Mouse (Mus musculus): ENCODE results near the gene Dop1b. TPM values are rescaled to one million over a fixed set of nuclear protein-coding genes. Genes with fewer than 3 reads are reported as not detected.
"Not testable (repeated sequence)": the region's sequence is repeated elsewhere in the genome, so short reads cannot be mapped to it uniquely, and the experiment has no call there.

The Dop1b gene
- 12.2 and 15.8 TPM in 2 replicates for polyA plus RNA-seq (2015; fragmentation: Nextera tagmentation; extraction: Ambion mirVana)

DNA sequence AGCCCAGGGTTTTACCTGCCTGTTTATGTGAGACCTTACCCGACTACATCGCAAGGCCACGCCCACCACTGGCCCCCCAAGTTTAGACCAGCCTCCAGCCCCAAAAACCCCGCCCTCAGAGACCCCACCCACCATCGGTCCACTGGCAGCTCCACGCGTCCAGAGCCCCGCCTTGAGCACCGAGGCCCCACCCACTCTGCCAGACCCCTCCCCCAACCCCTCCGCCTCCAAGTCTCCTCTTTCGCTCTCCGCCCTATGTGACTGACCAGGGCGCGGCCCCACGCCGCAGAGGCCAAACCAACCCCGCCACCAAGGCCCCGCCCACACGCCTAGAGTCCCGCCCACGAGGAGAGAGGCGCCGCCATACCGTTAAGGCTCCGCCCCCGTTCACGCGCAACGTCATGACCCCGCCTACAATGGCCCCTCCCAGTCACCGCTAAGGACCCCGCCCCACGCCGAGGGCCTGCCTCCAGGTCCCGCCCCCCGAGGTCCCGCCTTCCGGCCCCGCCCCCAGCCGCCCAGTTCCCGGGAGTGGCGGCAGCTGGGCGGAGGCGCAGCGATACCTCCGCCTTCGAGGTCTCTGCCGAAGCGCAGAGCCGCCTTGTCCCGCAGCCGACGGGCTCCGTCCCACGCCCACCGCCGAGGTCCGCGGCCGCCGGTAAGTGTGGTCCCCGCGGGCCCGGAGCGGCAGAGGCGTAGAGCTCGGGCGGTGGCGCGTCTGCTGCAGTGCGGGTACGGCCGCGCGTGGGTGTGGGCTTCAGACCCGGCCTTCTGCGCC lies at the start of gene Dop1b:
Dop1b (plus strand) TSS at position 494 of the 778 bp plus-strand sequence.
- Histone ChIP-seq H3K27ac (replicated peaks) (peak within 1 kb of the TSS; percentile 94), H3K9ac (peak within 1 kb of the TSS; percentile 97), H3K36me3 (replicated peaks) (0 out of 2 replicates have a peak, but pooled peaks cover 2% of the 10 kb centered on the region), H3K27me3 (no peaks in the 10 kb centered on the region), H3K4me1 (replicated peaks) (peaks cover 50% of the 10 kb centered on the region), H3K4me2 (peak within 1 kb of the TSS; percentile 100), H3K9me3 (replicated peaks) (no peaks in the 10 kb centered on the region), H3K4me3 (replicated peaks) (peak within 1 kb of the TSS; percentile 92)
- peak; percentile 85 for ATAC-seq (ENCODE audit: insufficient read depth)
- under 1% methylated on average over 77 of the region's 77 CpGs for WGBS (ENCODE audit: insufficient replicate concordance)

DNA sequence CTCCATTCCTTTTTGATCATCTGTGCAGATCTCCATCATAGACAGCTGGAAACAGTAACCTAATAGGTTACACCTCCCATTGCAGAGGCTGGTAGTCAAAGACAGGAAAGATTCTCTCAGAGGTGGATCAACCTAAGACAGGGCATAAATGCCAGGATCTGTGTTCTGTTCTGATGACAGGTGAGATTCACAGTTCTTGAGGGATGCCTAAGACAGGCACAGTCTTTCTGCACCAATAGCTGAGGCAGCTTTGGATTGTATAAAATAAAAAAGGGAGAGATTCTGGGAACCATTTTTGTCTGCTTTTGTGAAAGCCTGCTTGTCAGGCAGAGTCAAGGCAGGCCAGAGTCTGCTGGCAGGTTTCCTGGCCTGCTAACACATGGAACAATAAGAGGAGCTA lies 43.7 kb upstream of the Dop1b start:
- H3K9me3 ChIP-seq (replicated peaks), result 0 out of 2 replicates have a peak, but pooled peaks cover 5% of the 10 kb centered on the region
- no peak overlapping the region for H3K27ac ChIP-seq (replicated peaks)
- no peak overlapping the region for H3K9ac ChIP-seq
- no peak overlapping the region for H3K4me2 ChIP-seq
- H3K36me3 ChIP-seq (replicated peaks), result no peaks in the 10 kb centered on the region
- no peak overlapping the region for H3K4me3 ChIP-seq (replicated peaks)
- no peak for ATAC-seq (ENCODE audit: insufficient read depth)
- no peaks in the 10 kb centered on the region for H3K4me1 ChIP-seq (replicated peaks)
- peaks cover 4% of the 10 kb centered on the region; the same call in 1 of the 2 replicates for H3K27me3 ChIP-seq

DNA sequence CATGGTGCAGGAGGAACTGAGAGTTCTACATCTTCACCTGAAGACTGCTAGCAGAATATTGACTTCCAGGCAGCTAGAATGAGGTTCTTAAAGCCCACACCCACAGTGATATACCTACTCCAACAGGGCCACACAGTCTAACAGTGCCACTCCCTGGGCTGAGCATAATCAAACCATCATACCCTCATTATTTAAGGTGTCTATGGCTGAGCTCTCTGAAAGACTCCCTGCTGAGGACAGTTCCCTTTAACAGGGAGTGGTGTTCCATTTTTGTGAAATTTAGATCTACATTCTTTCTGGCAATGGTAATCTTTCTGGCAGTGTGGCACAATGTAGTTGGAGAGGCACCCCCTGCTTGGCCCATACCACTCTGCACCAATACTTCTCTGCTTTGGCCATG lies 42.2 kb upstream of the Dop1b start:
- Histone ChIP-seq H3K9ac (no peak overlapping the region), H3K4me3 (replicated peaks) (no peak overlapping the region), H3K9me3 (replicated peaks) (0 out of 2 replicates have a peak, but pooled peaks cover 5% of the 10 kb centered on the region), H3K27me3 (no peaks in the 10 kb centered on the region), H3K36me3 (replicated peaks) (no peaks in the 10 kb centered on the region), H3K4me1 (replicated peaks) (no peaks in the 10 kb centered on the region), H3K4me2 (no peak overlapping the region), H3K27ac (replicated peaks) (no peak overlapping the region)
- no peak for ATAC-seq (ENCODE audit: insufficient read depth)

DNA sequence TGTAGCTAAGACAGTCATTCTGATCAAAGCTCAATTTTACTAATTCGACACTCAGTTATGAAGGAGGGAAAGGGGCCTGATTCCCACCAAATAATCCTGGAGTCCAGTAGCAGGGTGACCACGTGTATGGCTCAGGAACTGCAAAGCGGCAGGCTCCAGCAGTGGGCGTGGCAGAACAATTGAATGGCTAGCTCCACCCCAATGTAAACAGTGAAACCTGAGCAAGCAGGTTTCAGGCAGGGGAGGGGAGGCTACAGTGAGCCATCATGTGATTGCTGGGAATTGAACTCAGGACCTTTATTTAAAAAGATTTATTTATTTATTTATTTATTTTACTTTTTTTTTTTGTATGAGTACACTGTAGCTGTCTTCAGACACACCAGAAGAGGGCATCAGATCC lies 41.2 kb upstream of the Dop1b start:
- not testable (repeated sequence) for H3K36me3 ChIP-seq (replicated peaks); H3K9me3 ChIP-seq (replicated peaks); H3K9ac ChIP-seq; H3K4me1 ChIP-seq (replicated peaks); H3K4me3 ChIP-seq (replicated peaks); H3K27me3 ChIP-seq; ATAC-seq (ENCODE audit: insufficient read depth); H3K4me2 ChIP-seq; H3K27ac ChIP-seq (replicated peaks)
- WGBS (ENCODE audit: insufficient replicate concordance), result 37% methylated on average over 4 of the region's 4 CpGs

DNA sequence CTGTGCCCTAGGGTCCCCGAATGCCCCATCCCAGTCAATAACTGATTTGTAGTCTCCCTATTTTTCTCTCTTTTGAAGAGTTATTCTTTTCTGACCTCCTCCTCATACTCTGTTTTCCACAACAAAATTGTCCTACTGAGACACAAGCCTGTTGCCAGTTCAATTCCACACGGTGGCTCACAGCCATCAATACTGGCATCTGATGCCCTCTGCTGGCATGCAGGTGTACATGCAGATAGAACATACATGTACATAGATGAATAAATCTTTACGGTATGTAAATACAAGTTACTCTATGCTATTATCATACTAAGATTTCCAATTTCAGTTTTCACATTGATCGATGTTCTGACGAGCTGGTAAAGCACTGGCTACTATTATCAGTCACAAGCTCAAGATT lies 40.6 kb upstream of the Dop1b start:
- 63% methylated on average over 5 of the region's 5 CpGs for WGBS (ENCODE audit: insufficient replicate concordance)
- no peak overlapping the region for H3K27ac ChIP-seq (replicated peaks)
- H3K4me3 ChIP-seq (replicated peaks), result no peak overlapping the region
- H3K27me3 ChIP-seq, result 0 out of 2 replicates have a peak, but pooled peaks cover 4% of the 10 kb centered on the region
- H3K9ac ChIP-seq, result no peak overlapping the region
- H3K36me3 ChIP-seq (replicated peaks), result no peaks in the 10 kb centered on the region
- no peak overlapping the region for H3K4me2 ChIP-seq
- H3K9me3 ChIP-seq (replicated peaks), result 0 out of 2 replicates have a peak, but pooled peaks cover 5% of the 10 kb centered on the region
- no peaks in the 10 kb centered on the region for H3K4me1 ChIP-seq (replicated peaks)
- no peak for ATAC-seq (ENCODE audit: insufficient read depth)

GRCm38 (mm10) chr16:93676376-93676775 lies 35.3 kb upstream of the Dop1b start:
- Histone ChIP-seq H3K4me3 (replicated peaks) (no peak overlapping the region), H3K27ac (replicated peaks) (no peak overlapping the region), H3K4me2 (no peak overlapping the region), H3K9me3 (replicated peaks) (no peaks in the 10 kb centered on the region), H3K4me1 (replicated peaks) (no peaks in the 10 kb centered on the region), H3K9ac (no peak overlapping the region), H3K27me3 (peaks cover 25% of the 10 kb centered on the region), H3K36me3 (replicated peaks) (no peaks in the 10 kb centered on the region)
- 60% methylated on average over 5 of the region's 5 CpGs for WGBS (ENCODE audit: insufficient replicate concordance)
- ATAC-seq (ENCODE audit: insufficient read depth), result no peak

- H3K4me3 ChIP-seq (replicated peaks), result no peak overlapping the region
- H3K4me2 ChIP-seq, result no peak overlapping the region
- no peaks in the 10 kb centered on the region for H3K9me3 ChIP-seq (replicated peaks)
- 60% methylated on average over 4 of the region's 4 CpGs for WGBS (ENCODE audit: insufficient replicate concordance)
- H3K9ac ChIP-seq, result no peak overlapping the region
- no peak for ATAC-seq (ENCODE audit: insufficient read depth)
- H3K4me1 ChIP-seq (replicated peaks), result peaks cover 4% of the 10 kb centered on the region
- H3K36me3 ChIP-seq (replicated peaks), result no peaks in the 10 kb centered on the region
- peaks cover 44% of the 10 kb centered on the region for H3K27me3 ChIP-seq
- no peak overlapping the region for H3K27ac ChIP-seq (replicated peaks)
Observed at GRCm38 (mm10) chr16:93678206-93678605, 33.5 kb upstream of the Dop1b start.

GRCm38 (mm10) chr16:93679165-93679564 lies 32.5 kb upstream of the Dop1b start:
- no peak overlapping the region for H3K4me2 ChIP-seq
- no peak overlapping the region for H3K4me3 ChIP-seq (replicated peaks)
- no peaks in the 10 kb centered on the region for H3K9me3 ChIP-seq (replicated peaks)
- H3K27me3 ChIP-seq, result peaks cover 53% of the 10 kb centered on the region
- H3K4me1 ChIP-seq (replicated peaks), result peaks cover 12% of the 10 kb centered on the region
- H3K9ac ChIP-seq, result no peak overlapping the region
- no peak for ATAC-seq (ENCODE audit: insufficient read depth)
- no peaks in the 10 kb centered on the region for H3K36me3 ChIP-seq (replicated peaks)
- no peak overlapping the region for H3K27ac ChIP-seq (replicated peaks)
- 50% methylated on average over 9 of the region's 9 CpGs for WGBS (ENCODE audit: insufficient replicate concordance)

DNA sequence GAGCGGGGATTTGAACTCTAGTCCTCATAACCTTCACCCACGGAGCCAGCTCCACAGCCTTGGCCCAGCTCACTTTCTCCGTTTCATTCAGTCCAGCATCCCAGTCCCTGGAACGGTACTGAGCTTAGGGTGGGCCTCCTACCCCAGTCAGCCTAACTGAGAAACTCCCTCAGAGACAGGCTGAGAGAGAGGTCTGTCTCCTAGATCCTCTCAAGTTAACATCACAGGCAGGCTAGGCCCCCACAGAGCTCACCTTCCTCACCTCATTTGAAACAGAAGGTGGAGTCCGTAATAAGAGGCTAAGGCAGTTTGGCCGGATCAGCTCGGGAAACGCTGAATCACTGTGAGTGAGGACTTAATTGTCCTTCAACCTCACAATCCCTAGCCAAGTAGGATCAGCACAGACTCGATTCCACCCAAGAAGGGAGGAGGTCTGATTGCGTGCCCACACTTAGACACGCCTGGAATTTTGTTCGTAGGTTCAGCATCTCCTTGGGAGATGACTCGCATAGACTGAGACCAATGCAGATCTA lies 29.5 kb upstream of the Dop1b start:
- WGBS (ENCODE audit: insufficient replicate concordance), result 17% methylated on average over 13 of the region's 13 CpGs
- no peaks in the 10 kb centered on the region for H3K36me3 ChIP-seq (replicated peaks)
- no peak overlapping the region for H3K9ac ChIP-seq
- peak overlapping the region; percentile 47; the same call in 1 of the 2 replicates for H3K4me3 ChIP-seq (replicated peaks)
- H3K4me2 ChIP-seq, result peak overlapping the region; percentile 73
- ATAC-seq (ENCODE audit: insufficient read depth), result no peak
- no peaks in the 10 kb centered on the region for H3K9me3 ChIP-seq (replicated peaks)
- H3K27me3 ChIP-seq, result peaks cover 68% of the 10 kb centered on the region
- H3K4me1 ChIP-seq (replicated peaks), result peaks cover 12% of the 10 kb centered on the region
- no peak overlapping the region for H3K27ac ChIP-seq (replicated peaks)

GRCm38 (mm10) chr16:93682689-93683507 lies 28.8 kb upstream of the Dop1b start, which contains the start of gene Cbr3:
Cbr3 (plus strand) TSS chr16:93683215.
- Histone ChIP-seq H3K27ac (replicated peaks) (no peak within 1 kb of the TSS), H3K9me3 (replicated peaks) (no peaks in the 10 kb centered on the region)

More at GRCm38 (mm10) chr16:93682689-93683507, 28.8 kb upstream of the Dop1b start, which contains the start of gene Cbr3:
- H3K27me3 ChIP-seq, result peaks cover 68% of the 10 kb centered on the region
- no peaks in the 10 kb centered on the region for H3K36me3 ChIP-seq (replicated peaks)
- H3K4me3 ChIP-seq (replicated peaks), result peak within 1 kb of the TSS; percentile 47
- H3K4me1 ChIP-seq (replicated peaks), result peaks cover 12% of the 10 kb centered on the region
- H3K9ac ChIP-seq, result no peak within 1 kb of the TSS
- H3K4me2 ChIP-seq, result peak within 1 kb of the TSS; percentile 73
- WGBS (ENCODE audit: insufficient replicate concordance), result under 1% methylated on average over 63 of the region's 63 CpGs
- peak; percentile 60 for ATAC-seq (ENCODE audit: insufficient read depth)

All from liver, embryonic 15.5 days (tissue).